ENCODE assay signal across 24 mouse cellular contexts in the genomic region with DNA sequence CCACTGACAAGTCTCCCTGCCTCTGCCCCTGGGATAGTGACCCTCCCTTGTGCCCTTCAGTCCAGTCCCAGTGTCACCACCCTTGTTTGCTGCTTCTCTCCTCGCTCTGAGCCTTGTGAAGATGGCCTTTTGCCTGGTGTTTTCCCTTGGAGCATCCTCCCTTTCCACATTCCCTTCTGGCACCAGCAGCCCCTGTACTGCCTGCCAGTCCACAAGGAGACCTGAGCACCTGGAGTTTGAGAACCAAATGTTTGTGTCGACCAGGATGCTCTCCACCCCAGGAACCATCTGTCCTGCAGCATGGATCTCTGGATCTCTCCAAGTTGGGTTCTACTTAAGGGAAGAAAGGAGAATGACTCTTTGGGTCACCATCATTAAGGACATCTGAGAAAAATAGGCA.
A peak's percentile ranks its signal among the peaks of the same experiment; 100 is the strongest.
DNase-seq lines count a peak whose midpoint lies in the region; ATAC-seq and TF ChIP-seq lines count a peak whose summit lies in the region.
"Had no signal": no experiment of that assay in that cellular context is flagged by ENCODE, and none has a peak within 500 bp of the region (broad histone marks: within the 10 kb centered on the region; RNA-seq: fewer than 3 reads in every experiment).

No protein-coding gene starts in this region.

- no peak for DNase-seq in midbrain, embryonic 10.5 days (ENCODE audit: low spot score)
- DNase-seq in cerebellum, adult 18-20 months: peak; percentile 59 to 63
- peak; percentile 76 for DNase-seq in cerebellum, adult 9-11 months
- peak; percentile 25 to 34 for DNase-seq in cerebellum, postnatal 36 days
- DNase-seq in kidney, postnatal 4 days: no peak
- no peak for DNase-seq in left cerebral cortex, adult 2 months (ENCODE audit: extremely low spot score in 1 of 2, low spot score in 2 of 2)
- DNase-seq: adrenal gland, postnatal 14 days; gastrocnemius, postnatal 10 days; heart, adult 18-20 months; heart, postnatal 10 days; heart, postnatal 4 days; kidney, adult 11 months had no signal

- no peak overlapping the region for H3K4me3 ChIP-seq in midbrain, embryonic 10.5 days
- no peak overlapping the region for H3K4me3 ChIP-seq in midbrain, embryonic 16.5 days (ENCODE audit: low read depth, low read length)
- H3K4me3 ChIP-seq in hindbrain, embryonic 12.5 days: no peak overlapping the region
- no peak overlapping the region for H3K4me3 ChIP-seq in left cerebral cortex, adult 2 months
- H3K4me3 ChIP-seq: embryonic facial prominence, embryonic 15.5 days; erythroblast, embryonic 14.5 days; forebrain, embryonic 10.5 days; forebrain, embryonic 15.5 days; heart, embryonic 10.5 days; hindbrain, embryonic 13.5 days had no signal

- WGBS in midbrain, embryonic 10.5 days: 81% methylated on average over 2 of the region's 2 CpGs
- WGBS in midbrain, embryonic 16.5 days: 85% methylated on average over 2 of the region's 2 CpGs
- WGBS in hindbrain, embryonic 12.5 days: 81% methylated on average over 2 of the region's 2 CpGs

- H3K27me3 ChIP-seq in midbrain, embryonic 10.5 days (ENCODE audit: low read depth, poor library complexity, severe bottlenecking): no peaks in the 10 kb centered on the region
- H3K27me3 ChIP-seq in midbrain, embryonic 16.5 days (ENCODE audit: control insufficient read depth, insufficient read depth, low read depth, low read length): no peaks in the 10 kb centered on the region
- no peaks in the 10 kb centered on the region for H3K27me3 ChIP-seq in hindbrain, embryonic 12.5 days
- H3K27me3 ChIP-seq: CH12.LX; embryonic facial prominence, embryonic 15.5 days; forebrain, embryonic 15.5 days; hindbrain, embryonic 13.5 days had no signal

- H3K4me1 ChIP-seq in midbrain, embryonic 10.5 days: peaks cover 21% of the 10 kb centered on the region
- H3K4me1 ChIP-seq in midbrain, embryonic 16.5 days (ENCODE audit: control insufficient read depth, insufficient read depth, low read length): no peaks in the 10 kb centered on the region; the same call in 1 of the 2 replicates
- peaks cover 23% of the 10 kb centered on the region; the same call in 1 of the 2 replicates for H3K4me1 ChIP-seq in hindbrain, embryonic 12.5 days
- H3K4me1 ChIP-seq: embryonic facial prominence, embryonic 15.5 days had no signal

- H3K27ac ChIP-seq in midbrain, embryonic 10.5 days (replicated peaks): peak overlapping the region; percentile 38; the same call in 1 of the 2 replicates
- no peak overlapping the region for H3K27ac ChIP-seq in midbrain, embryonic 16.5 days (ENCODE audit: low read length)
- no peak overlapping the region for H3K27ac ChIP-seq in hindbrain, embryonic 12.5 days
- H3K27ac ChIP-seq in left cerebral cortex, adult 2 months: no peak overlapping the region
- H3K27ac ChIP-seq: embryonic facial prominence, embryonic 15.5 days; forebrain, embryonic 10.5 days; forebrain, embryonic 15.5 days; hindbrain, postnatal 0 days had no signal

- ATAC-seq in midbrain, embryonic 16.5 days: no peak
- no peak for ATAC-seq in hindbrain, embryonic 12.5 days (ENCODE audit: low FRiP score)
- ATAC-seq: activated CD4-positive, CD25-positive, alpha-beta regulatory T cell, adult 4 months; forebrain, embryonic 15.5 days; hindbrain, postnatal 0 days; Patski had no signal

- intact Hi-C loops in left cerebral cortex, adult 2 months (cut with DNase I): no loop called here

- H3K9me3 ChIP-seq in midbrain, embryonic 10.5 days (replicated peaks): no peaks in the 10 kb centered on the region
- no peaks in the 10 kb centered on the region for H3K9me3 ChIP-seq in midbrain, embryonic 16.5 days (replicated peaks; ENCODE audit: control insufficient read depth, low read length, poor library complexity, severe bottlenecking)
- H3K9me3 ChIP-seq in hindbrain, embryonic 12.5 days (replicated peaks): no peaks in the 10 kb centered on the region
- H3K9me3 ChIP-seq: embryonic facial prominence, embryonic 15.5 days; forebrain, embryonic 10.5 days; forebrain, embryonic 15.5 days; heart, embryonic 10.5 days; hindbrain, embryonic 13.5 days had no signal

- TF ChIP-seq CTCF in left cerebral cortex, adult 2 months (IDR thresholded peaks at IDR 0.05): no peak

- H3K9ac ChIP-seq in midbrain, embryonic 16.5 days (ENCODE audit: low read depth, low read length): no peak overlapping the region
- H3K9ac ChIP-seq in hindbrain, embryonic 12.5 days: no peak overlapping the region
- H3K9ac ChIP-seq: embryonic facial prominence, embryonic 15.5 days; forebrain, embryonic 15.5 days; hindbrain, embryonic 13.5 days had no signal

- H3K36me3 ChIP-seq in midbrain, embryonic 10.5 days: no peaks in the 10 kb centered on the region
- no peaks in the 10 kb centered on the region for H3K36me3 ChIP-seq in midbrain, embryonic 16.5 days (ENCODE audit: control insufficient read depth, insufficient read depth, low read length)
- no peaks in the 10 kb centered on the region for H3K36me3 ChIP-seq in hindbrain, embryonic 12.5 days
- H3K36me3 ChIP-seq: embryonic facial prominence, embryonic 15.5 days; forebrain, embryonic 10.5 days; forebrain, embryonic 15.5 days; heart, embryonic 10.5 days; hindbrain, embryonic 13.5 days had no signal

- no peak overlapping the region for H3K4me2 ChIP-seq in midbrain, embryonic 16.5 days (ENCODE audit: low read length)
- H3K4me2 ChIP-seq in hindbrain, embryonic 12.5 days (replicated peaks): no peak overlapping the region
- H3K4me2 ChIP-seq: embryonic facial prominence, embryonic 15.5 days; forebrain, embryonic 15.5 days; hindbrain, embryonic 13.5 days had no signal

Comparison
In these comparisons a context has a peak if more than half of its experiments do, and no peak if none do; other contexts are left out.
1. DNase-seq: peak in cerebellum, adult 18-20 months (2 of 2), cerebellum, adult 9-11 months (single experiment) and cerebellum, postnatal 36 days (2 of 2); none in midbrain, embryonic 10.5 days (single experiment), kidney, postnatal 4 days (0 of 2) and left cerebral cortex, adult 2 months (0 of 2).